Mouse (Mus musculus): ENCODE data around the gene Kdsr.
A peak's percentile ranks its signal among the peaks of the same experiment; 100 is the strongest.
"Not testable (repeated sequence)": the region's sequence is repeated elsewhere in the genome, so short reads cannot be mapped to it uniquely, and the experiment has no call there.

Gene Kdsr

GRCm38 (mm10) chr1:106739810-106740209 is 19.7 kb downstream of the Kdsr start:
- no peak for DNase-seq (ENCODE audit: low read depth, low spot score)

DNA sequence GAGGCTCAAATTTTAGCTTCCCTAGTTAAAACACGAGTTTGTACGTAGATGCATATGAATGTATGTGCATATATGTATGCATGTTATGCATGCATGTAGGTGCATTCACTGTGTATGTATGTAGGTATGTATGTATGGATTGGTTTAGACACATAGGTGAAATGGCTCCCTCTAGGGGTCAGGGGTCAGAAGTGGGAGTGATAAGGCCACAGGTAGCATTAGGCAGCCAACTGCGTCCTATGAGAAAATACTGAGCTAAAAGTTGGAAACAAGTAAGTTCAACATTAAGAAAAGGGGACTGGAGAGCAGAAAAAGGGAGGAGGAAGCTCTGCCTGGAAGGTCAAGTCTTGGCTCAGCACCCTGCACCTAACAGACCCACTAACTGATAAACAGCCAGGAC is 21.4 kb downstream of the Kdsr start:
- DNase-seq (ENCODE audit: low read depth, low spot score): no peak

DNA sequence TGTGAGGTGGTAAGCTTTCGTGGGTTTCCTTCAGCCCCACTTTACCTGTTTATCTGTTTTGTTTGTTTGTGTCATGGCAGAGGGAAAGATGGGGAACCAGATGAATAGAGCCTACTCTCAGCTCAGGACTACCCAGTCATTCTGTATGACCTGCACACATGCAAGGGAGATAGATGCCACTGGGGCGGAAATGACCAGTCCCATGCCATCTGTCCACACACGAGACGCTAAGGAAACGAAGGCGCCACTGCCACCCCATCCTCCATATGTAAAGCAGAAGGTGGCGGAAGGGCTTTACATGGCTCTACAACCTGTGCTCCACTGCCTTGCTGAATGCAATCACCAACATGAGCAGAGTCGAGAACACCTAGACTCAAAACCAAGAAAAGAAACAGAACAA is 23.3 kb downstream of the Kdsr start:
- DNase-seq (ENCODE audit: low read depth, low spot score): no peak

GRCm38 (mm10) chr1:106735586-106735985 is 23.9 kb downstream of the Kdsr start:
- no peak for DNase-seq (ENCODE audit: low read depth, low spot score)

GRCm38 (mm10) chr1:106722061-106722460 is 37.5 kb downstream of the Kdsr start:
- no peak for DNase-seq (ENCODE audit: low read depth, low spot score)

GRCm38 (mm10) chr1:106717736-106718135 is 41.8 kb downstream of the Kdsr start:
- not testable (repeated sequence) for DNase-seq (ENCODE audit: low read depth, low spot score)

- no peak for DNase-seq (ENCODE audit: low read depth, low spot score)
Observed at GRCm38 (mm10) chr1:106717071-106717601, 42.4 kb downstream of the Kdsr start.

GRCm38 (mm10) chr1:106716141-106716540 is 43.4 kb downstream of the Kdsr start:
- DNase-seq (ENCODE audit: low read depth, low spot score): no peak

DNA sequence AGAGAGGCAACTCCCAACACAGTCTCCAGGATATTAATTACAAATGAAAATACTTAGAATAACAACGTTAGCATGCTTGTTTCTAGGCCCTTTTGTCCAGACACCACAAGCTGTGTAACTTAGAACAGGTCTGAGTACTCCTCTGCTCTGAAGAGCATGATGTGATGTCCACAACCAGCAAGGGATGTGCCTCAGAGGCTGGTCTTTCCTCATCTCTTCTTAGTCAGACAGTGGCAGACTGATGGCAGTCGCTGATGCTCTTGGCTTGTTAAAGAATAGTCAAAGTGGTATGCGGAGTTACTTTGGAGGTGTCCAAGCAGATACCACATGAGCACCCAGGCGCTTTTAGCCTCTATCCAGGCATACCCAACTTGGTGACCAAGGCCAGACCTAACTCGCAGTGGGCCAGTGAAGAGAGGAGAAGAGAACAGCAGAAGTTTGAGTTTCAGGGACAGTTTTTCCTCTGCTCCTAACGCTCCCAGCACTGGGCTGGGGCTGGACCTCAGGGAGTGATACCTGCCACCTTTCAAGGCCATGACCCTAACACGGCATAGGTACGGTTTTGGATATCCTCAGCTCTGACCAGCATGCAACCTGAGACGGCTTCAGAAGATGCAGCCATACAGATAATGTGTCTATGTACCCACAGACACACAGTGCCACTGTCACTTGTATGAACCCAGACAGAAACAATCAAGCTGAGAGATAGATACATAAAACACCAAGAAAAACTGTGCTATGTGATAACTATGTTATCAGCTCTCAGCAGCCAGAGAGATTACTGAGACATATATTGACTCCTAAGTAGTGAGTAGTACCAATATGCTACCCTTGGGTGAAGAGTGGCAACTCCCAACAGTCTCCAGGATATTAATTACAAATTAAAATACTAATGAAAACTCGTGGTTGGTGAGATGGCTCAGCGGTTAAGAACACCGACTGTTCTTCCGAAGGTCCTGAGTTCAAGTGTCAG is 44.1 kb downstream of the Kdsr start:
- DNase-seq (ENCODE audit: low read depth, low spot score): no peak

DNA sequence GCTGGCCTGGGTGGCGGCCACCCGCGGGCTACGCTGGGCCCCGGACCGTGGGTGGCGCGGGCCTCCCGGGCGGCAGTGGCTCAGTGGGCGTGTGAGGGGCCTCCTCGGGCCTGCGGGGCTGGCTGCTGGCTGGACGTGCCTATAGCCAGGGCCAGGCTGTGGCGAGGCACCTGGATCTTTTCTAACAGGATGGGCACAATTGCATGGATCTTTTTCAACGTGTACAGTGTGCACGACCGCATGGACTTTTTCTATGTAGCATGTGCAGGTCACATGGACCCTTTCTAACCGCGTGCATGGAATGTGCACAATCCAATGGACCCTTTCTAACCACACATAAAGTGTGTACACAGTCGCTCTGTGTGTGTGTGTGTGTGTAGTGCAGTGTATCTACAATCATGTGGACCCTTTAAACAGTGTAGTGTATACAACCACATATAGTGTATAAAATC is 45.0 kb downstream of the Kdsr start:
- DNase-seq (ENCODE audit: low read depth, low spot score): no peak

GRCm38 (mm10) chr1:106713621-106714529 is 45.7 kb downstream of the Kdsr start, which contains the start of gene Bcl2:
TSS of gene Bcl2 (minus strand) at chr1:106714274.
- peak; percentile 44 for DNase-seq (ENCODE audit: low read depth, low spot score)

DNA sequence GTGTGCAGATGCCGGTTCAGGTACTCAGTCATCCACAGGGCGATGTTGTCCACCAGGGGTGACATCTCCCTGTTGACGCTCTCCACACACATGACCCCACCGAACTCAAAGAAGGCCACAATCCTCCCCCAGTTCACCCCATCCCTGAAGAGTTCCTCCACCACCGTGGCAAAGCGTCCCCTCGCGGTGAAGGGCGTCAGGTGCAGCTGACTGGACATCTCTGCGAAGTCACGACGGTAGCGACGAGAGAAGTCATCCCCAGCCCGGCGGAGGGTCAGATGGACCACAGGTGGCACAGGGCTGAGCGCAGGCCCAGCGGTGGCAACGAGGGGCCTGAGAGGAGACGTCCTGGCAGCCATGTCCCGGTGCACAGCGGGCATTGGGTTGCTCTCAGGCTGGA is 47.2 kb downstream of the Kdsr start:
- no peak for DNase-seq (ENCODE audit: low read depth, low spot score)

DNA sequence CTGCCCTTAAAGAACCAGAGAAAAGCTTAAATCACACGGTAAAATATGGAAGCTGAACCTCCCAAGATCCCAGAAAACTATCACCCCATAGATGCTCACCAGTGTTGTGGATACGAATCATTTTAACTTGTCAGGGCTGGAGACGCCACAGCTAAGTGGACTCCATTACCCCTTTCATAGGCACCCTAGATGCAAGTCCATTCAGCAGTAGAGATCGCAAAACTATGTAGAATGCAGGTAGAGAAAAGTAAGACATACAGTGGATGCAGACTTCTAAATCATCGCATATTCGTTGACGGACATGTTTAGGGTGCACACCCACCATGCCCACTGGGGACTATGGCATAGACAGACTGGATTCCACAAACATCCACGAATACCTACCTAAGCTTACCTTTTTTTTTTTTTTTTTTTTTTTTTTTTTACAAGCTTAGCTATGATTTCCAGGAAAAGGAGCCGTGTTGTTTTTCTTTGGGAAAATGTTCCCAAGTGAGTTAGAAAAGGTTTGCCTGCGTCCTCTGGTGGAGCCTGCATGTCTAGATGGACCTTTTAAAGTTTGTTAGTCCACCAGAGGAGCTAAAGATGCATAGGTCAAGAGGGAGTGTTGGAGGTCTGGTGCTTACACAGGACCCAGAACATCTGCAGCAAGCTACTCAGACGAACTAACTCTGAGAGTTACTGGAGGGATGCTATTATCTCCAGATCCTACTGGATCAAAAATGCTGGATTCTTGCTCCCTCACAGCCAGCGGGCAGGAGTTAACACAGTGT is 48.0 kb downstream of the Kdsr start:
- no peak for DNase-seq (ENCODE audit: low read depth, low spot score)

DNA sequence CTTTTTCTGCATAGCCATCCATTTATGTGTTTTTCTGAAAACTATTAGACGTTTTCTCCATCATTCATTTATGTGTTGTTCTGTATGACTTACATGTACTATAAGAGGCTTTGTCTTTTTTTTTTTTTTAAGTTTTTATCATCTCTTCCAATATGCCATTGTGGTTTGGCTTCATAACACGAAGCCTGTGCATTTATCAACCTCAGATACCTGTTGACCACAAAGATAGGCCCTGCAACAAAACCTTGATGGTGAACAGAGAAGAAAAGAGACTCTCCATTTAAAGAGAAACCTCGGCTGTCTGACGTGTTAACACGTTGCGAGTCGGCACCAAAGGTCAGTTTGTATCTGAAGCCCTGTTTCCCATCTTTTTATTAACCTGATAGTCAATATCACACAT is 49.3 kb downstream of the Kdsr start:
- no peak for DNase-seq (ENCODE audit: low read depth, low spot score)

- no peak for DNase-seq (ENCODE audit: low read depth, low spot score)
Observed at GRCm38 (mm10) chr1:106707036-106707880, 52.3 kb downstream of the Kdsr start.

DNA sequence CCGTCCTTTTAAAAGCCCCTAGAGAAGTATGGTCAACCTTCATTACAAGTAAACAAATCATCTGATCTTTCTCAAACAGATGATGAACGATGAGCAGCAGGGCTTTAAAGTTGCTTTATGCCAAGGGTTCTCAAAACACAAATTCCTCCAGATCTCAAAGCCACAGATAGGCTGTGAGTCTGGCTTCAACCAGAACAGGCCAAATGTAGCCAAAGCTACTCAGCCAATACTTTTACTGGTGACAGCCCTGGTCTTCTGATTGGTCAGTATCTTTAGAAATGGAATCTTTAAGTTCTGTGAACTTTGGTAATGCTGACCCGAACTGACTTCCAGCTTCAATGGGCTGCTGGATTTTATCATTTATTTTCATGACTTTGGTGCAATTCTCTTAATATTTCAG is 56.3 kb downstream of the Kdsr start:
- DNase-seq (ENCODE audit: low read depth, low spot score): no peak

DNA sequence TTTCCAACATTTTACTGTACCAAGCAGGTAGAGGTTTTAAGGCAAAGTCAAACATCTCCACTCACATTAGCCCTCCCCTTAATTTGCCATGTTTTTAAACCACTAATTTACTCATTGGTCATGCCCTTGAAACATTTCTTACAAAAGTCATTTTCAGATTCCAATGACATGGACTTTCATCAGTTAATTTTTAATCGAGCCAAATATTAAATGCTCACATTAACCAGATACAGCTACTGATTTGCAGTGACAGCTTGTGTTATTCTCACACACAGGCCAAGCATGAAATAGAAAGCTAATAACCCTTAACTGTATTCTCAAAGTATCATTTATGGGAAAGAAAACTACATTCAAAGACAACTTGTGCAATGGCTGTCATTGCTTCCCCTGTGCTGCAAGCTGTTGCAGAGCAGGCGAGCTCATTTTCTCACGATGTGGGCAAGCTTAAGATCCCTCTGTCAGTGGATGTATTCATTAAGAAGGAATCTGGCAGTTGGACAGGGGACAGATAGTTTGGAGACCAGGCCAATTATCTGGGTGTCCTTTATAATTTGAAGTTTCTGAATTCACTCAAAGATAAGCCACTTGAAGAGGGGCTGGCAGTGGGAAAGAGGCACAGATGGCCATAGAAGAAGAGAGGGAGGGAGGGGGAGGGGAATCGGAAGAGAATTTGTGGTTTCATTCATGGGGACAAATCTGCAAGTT is 56.9 kb downstream of the Kdsr start:
- no peak for DNase-seq (ENCODE audit: low read depth, low spot score)

GRCm38 (mm10) chr1:106700520-106701114 is 58.9 kb downstream of the Kdsr start:
- no peak for DNase-seq (ENCODE audit: low read depth, low spot score)

DNA sequence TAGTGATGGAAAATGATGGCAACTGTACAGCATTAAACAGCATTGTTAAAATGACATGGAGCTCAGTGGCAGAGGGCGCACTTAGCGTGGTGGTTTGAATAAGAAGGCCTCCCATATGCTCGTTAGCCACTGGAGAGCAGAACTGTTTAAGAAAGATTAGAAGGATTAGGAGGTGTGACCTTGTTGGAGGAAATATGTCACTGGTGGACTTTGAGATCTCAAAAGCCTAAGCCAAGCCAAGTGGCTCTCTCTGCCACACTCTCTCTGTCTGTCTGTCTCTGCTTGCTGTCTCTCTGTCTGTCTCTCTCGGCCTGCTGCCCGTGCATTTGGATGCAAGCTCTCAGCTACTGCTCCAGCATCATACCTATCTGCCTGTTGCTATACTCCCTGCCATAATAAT is 63.1 kb downstream of the Kdsr start:
- DNase-seq (ENCODE audit: low read depth, low spot score): peak; percentile 62

Data from retina, adult 2 months (tissue).